Mouse (Mus musculus) liver, adult 2 months (tissue): Measurements from ENCODE around the gene Gm45337.

Source experiments
- CTCF ChIP-seq: fragments of 200-500 bp; IDR thresholded peaks from 2 replicates; pipeline ENCODE4 v1.5.1; 2011; ENCODE audit warnings: low read depth, low read length, control low read depth
- POLR2A ChIP-seq: fragments of 200-500 bp; IDR thresholded peaks from 2 replicates; pipeline ENCODE4 v1.6.1; 2011; ENCODE audit warnings: low read length, control low read depth; ENCODE audit not compliant: insufficient read depth; ENCODE audit errors: extremely low read depth

GRCm38 (mm10) chr7:142094301-142095143 lies 49.9 kb downstream of the Gm45337 start:
- TF ChIP-seq CTCF (no peak), POLR2A (no peak)
